Mouse (Mus musculus): ENCODE results near the gene Tmem205. TPM values are rescaled to one million over a fixed set of nuclear protein-coding genes. Genes with fewer than 3 reads are reported as not detected.

Tmem205 gene
- polyA plus RNA-seq, 1 experiment from 2014 or later, result 36.9 TPM

DNA sequence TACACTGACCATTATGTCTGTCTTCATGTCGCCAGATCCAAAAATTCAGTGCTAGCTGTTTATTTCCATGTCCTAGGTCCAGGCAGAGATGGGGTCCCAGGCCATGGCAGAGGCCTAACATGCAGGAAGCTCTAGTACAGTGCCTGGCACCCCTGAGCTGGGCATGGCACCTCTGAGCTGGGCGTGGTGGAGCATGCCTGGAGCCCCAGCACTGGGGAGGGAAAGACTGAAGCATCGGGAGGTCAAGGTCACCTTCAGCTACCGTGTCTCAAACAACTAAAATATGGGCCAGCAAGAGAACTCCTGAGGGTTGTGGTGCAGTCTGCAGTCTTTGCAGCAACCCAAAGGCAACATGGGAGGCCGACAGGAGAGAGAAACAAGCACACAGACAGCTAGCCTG lies 31.0 kb upstream of the Tmem205 start:
- no peaks in the 10 kb centered on the region for H3K36me3 ChIP-seq
- no peak for ATAC-seq (replicated peaks; ENCODE audit: insufficient number of reproducible peaks, insufficient read depth, low FRiP score, low read depth)
- H3K27me3 ChIP-seq, result peaks cover 31% of the 10 kb centered on the region
- H3K27ac ChIP-seq, result no peak overlapping the region
- H3K9ac ChIP-seq, result no peak overlapping the region
- WGBS, result 57% methylated on average over 5 of the region's 5 CpGs
- no peak overlapping the region for H3K4me3 ChIP-seq
- no peak overlapping the region for H3K4me2 ChIP-seq
- H3K4me1 ChIP-seq (replicated peaks), result peaks cover 38% of the 10 kb centered on the region
- H3K9me3 ChIP-seq (replicated peaks), result no peaks in the 10 kb centered on the region

- Histone ChIP-seq H3K36me3 (no peaks in the 10 kb centered on the region), H3K4me2 (peak within 1 kb of the TSS; percentile 65), H3K4me1 (replicated peaks) (peaks cover 11% of the 10 kb centered on the region), H3K27ac (peak within 1 kb of the TSS; percentile 96), H3K4me3 (peak within 1 kb of the TSS; percentile 83), H3K27me3 (peaks cover 6% of the 10 kb centered on the region), H3K9me3 (replicated peaks) (no peaks in the 10 kb centered on the region), H3K9ac (peak within 1 kb of the TSS; percentile 89)
- whole genome bisulfite sequencing, result under 1% methylated on average over 54 of the region's 54 CpGs
- ATAC-seq (replicated peaks; ENCODE audit: insufficient number of reproducible peaks, insufficient read depth, low FRiP score, low read depth), result peak; percentile 97
Measured at GRCm38 (mm10) chr9:21955570-21956281, 28.4 kb upstream of the Tmem205 start, which contains the start of gene Swsap1. Swsap1 (plus strand) TSS chr9:21955755.

DNA sequence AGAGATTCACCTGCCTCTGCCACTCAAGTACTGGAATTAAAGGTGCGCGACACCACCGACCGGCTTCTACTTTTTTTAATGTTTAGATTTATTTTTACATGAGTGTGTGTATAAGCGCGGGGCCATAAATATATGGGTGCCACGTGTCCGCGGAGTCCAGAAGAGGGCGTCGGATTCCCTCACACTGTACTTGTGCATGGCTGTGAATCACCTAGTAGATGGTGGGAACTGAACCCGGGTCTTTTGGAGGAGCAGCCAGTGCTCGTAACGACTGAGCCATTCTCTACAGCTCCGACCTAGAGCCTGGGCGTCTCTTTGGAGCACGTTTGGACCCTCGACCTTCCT lies 27.8 kb upstream of the Tmem205 start:
- peaks cover 9% of the 10 kb centered on the region for H3K4me1 ChIP-seq (replicated peaks)

DNA sequence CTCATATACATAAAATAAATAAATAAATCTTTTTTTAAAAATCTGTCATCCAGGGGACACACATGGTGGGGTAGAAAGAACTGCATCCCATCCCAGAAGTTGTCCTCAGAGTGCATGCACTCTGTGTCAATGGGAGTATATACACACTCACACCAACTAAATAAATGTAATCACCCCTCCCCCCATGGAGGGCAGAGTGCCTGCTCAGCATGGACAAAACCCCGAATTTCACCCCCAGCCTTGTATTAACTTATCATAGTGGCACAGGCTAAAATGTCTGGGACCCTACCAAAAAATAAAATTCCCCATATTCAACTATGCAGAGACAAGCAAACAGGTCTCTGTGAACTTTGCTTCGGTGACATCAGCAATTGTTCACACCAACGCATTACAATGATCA lies 27.3 kb upstream of the Tmem205 start:
- no peak overlapping the region for H3K4me3 ChIP-seq
- peak overlapping the region; percentile 65 for H3K4me2 ChIP-seq

More for the DNA sequence above, 27.8 kb upstream of the Tmem205 start:
- peak; percentile 54 for ATAC-seq (replicated peaks; ENCODE audit: insufficient number of reproducible peaks, insufficient read depth, low FRiP score, low read depth)
- Histone ChIP-seq H3K9me3 (replicated peaks) (no peaks in the 10 kb centered on the region), H3K4me3 (peak overlapping the region; percentile 83), H3K36me3 (no peaks in the 10 kb centered on the region), H3K4me2 (peak overlapping the region; percentile 65), H3K27ac (peak overlapping the region; percentile 96), H3K9ac (peak overlapping the region; percentile 22; the same call in 1 of the 2 replicates), H3K27me3 (peaks cover 1% of the 10 kb centered on the region)
- WGBS, result 2% methylated on average over 18 of the region's 18 CpGs

DNA sequence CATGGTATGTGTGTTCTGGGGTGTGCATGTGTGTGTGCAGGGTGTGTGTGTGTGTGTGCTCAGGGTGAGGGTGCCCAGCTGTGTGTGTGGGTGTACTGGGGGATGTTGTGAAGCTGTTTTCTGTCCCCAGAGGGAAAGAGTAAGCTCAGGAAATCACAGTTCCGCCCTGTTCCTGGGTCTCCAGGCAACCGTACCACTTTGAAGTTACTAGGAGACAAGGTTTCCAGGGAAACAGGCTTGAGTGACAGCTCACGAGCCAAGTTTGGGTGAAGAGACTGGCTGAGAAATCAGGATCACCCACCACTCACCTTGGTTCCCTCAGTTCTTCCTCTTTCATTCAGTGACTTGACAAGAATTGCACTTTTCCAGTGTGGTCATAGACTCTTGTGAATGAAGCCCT lies 26.2 kb upstream of the Tmem205 start:
- Histone ChIP-seq H3K9ac (no peak overlapping the region), H3K36me3 (no peaks in the 10 kb centered on the region), H3K9me3 (replicated peaks) (no peaks in the 10 kb centered on the region), H3K4me3 (no peak overlapping the region), H3K27me3 (peaks cover 10% of the 10 kb centered on the region; the same call in 1 of the 2 replicates), H3K27ac (no peak overlapping the region), H3K4me1 (replicated peaks) (peaks cover 9% of the 10 kb centered on the region), H3K4me2 (no peak overlapping the region)
- WGBS, result 12% methylated on average over 3 of the region's 3 CpGs
- no peak for ATAC-seq (replicated peaks; ENCODE audit: insufficient number of reproducible peaks, insufficient read depth, low FRiP score, low read depth)

More for the DNA sequence above, 27.3 kb upstream of the Tmem205 start:
- Histone ChIP-seq H3K36me3 (no peaks in the 10 kb centered on the region), H3K9ac (no peak overlapping the region), H3K27ac (no peak overlapping the region), H3K4me1 (replicated peaks) (peaks cover 9% of the 10 kb centered on the region), H3K27me3 (peaks cover 2% of the 10 kb centered on the region; the same call in 1 of the 2 replicates), H3K9me3 (replicated peaks) (no peaks in the 10 kb centered on the region)
- ATAC-seq (replicated peaks; ENCODE audit: insufficient number of reproducible peaks, insufficient read depth, low FRiP score, low read depth), result no peak
- 78% methylated on average over 3 of the region's 3 CpGs for WGBS

GRCm38 (mm10) chr9:21951977-21952376 lies 24.6 kb upstream of the Tmem205 start:
- no peak overlapping the region for H3K9ac ChIP-seq
- no peaks in the 10 kb centered on the region for H3K36me3 ChIP-seq
- peaks cover 25% of the 10 kb centered on the region for H3K27me3 ChIP-seq
- WGBS, result 69% methylated on average over 3 of the region's 3 CpGs
- no peak overlapping the region for H3K4me2 ChIP-seq
- no peak overlapping the region for H3K4me3 ChIP-seq
- no peaks in the 10 kb centered on the region for H3K9me3 ChIP-seq (replicated peaks)
- ATAC-seq (replicated peaks; ENCODE audit: insufficient number of reproducible peaks, insufficient read depth, low FRiP score, low read depth), result no peak
- H3K4me1 ChIP-seq (replicated peaks), result peaks cover 9% of the 10 kb centered on the region
- H3K27ac ChIP-seq, result no peak overlapping the region

- H3K4me2 ChIP-seq, result no peak overlapping the region
- H3K27ac ChIP-seq, result no peak overlapping the region
- H3K9me3 ChIP-seq (replicated peaks), result no peaks in the 10 kb centered on the region
- WGBS, result 16% methylated on average over 11 of the region's 11 CpGs
- H3K36me3 ChIP-seq, result no peaks in the 10 kb centered on the region
- H3K9ac ChIP-seq, result no peak overlapping the region
- no peak overlapping the region for H3K4me3 ChIP-seq
- H3K4me1 ChIP-seq (replicated peaks), result peaks cover 3% of the 10 kb centered on the region
- no peak for ATAC-seq (replicated peaks; ENCODE audit: insufficient number of reproducible peaks, insufficient read depth, low FRiP score, low read depth)
- H3K27me3 ChIP-seq, result peaks cover 36% of the 10 kb centered on the region
Measured at GRCm38 (mm10) chr9:21950322-21950721, 23.0 kb upstream of the Tmem205 start.

DNA sequence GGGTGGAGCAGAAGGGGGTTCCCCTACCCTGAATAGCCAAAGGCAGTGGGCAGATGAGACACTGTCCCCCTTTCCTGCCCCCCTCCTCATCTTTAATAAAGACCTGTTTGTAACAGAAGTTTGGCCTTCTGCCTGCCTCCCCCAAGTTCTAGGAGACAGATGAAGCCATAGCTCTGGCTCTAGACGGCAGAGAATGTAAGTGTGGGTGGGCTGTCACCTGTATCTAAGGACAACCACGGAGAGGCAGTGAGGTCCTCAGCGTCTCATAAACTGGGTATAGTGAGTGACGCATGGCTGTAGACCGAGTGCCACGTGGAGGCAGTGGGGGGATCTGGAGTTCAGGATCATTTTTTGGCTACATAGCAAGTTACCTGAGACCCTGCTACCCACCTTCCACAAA lies 21.4 kb upstream of the Tmem205 start:
- Histone ChIP-seq H3K27me3 (peaks cover 42% of the 10 kb centered on the region), H3K4me3 (no peak overlapping the region), H3K36me3 (no peaks in the 10 kb centered on the region), H3K4me2 (no peak overlapping the region), H3K9ac (no peak overlapping the region), H3K4me1 (replicated peaks) (peaks cover 3% of the 10 kb centered on the region), H3K9me3 (replicated peaks) (no peaks in the 10 kb centered on the region), H3K27ac (no peak overlapping the region)
- ATAC-seq (replicated peaks; ENCODE audit: insufficient number of reproducible peaks, insufficient read depth, low FRiP score, low read depth), result no peak
- WGBS, result 62% methylated on average over 6 of the region's 6 CpGs

- ATAC-seq (replicated peaks; ENCODE audit: insufficient number of reproducible peaks, insufficient read depth, low FRiP score, low read depth), result no peak
- no peaks in the 10 kb centered on the region for H3K9me3 ChIP-seq (replicated peaks)
- WGBS, result 57% methylated on average over 8 of the region's 8 CpGs
Measured at GRCm38 (mm10) chr9:21948146-21948545, 20.8 kb upstream of the Tmem205 start.

DNA sequence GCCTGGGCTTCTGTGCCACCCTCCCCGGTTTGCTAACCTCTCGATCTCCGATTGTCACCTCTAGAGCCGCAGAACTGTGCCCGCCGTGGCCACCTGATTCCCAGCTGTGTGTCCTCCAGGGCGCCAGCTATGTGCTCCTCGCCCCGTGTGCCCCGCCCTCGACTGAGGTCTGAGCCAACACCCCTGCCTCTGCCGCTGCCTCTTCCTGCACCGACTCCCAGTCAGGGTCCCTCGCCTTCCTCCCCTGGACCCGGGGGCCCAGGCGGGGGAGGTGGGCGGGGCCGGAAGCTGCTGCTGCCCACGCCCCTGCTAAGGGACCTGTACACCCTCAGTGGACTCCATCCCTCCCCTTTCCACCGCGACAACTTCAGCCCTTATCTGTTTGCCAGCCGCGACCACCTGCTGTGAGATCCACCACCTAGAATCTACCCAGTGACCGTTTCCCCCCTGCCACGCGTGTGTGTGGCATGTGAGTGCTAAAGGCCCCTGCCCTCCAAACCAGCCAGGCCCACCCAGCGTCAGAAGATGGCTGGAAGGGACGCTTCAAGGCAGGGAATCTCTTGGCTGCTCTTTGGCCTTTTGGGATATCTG lies 20.3 kb upstream of the Tmem205 start:
- H3K4me2 ChIP-seq, result peak overlapping the region; percentile 27; the same call in 1 of the 2 replicates
- H3K4me1 ChIP-seq (replicated peaks), result peaks cover 3% of the 10 kb centered on the region
- H3K27ac ChIP-seq, result no peak overlapping the region
- H3K9me3 ChIP-seq (replicated peaks), result no peaks in the 10 kb centered on the region
- H3K4me3 ChIP-seq, result no peak overlapping the region
- H3K36me3 ChIP-seq, result no peaks in the 10 kb centered on the region
- ATAC-seq (replicated peaks; ENCODE audit: insufficient number of reproducible peaks, insufficient read depth, low FRiP score, low read depth), result no peak
- no peak overlapping the region for H3K9ac ChIP-seq
- H3K27me3 ChIP-seq, result peaks cover 46% of the 10 kb centered on the region
- WGBS, result 4% methylated on average over 23 of the region's 28 CpGs

More at GRCm38 (mm10) chr9:21948146-21948545, 20.8 kb upstream of the Tmem205 start:
- Histone ChIP-seq H3K4me3 (no peak overlapping the region), H3K9ac (no peak overlapping the region), H3K27ac (no peak overlapping the region), H3K27me3 (peaks cover 46% of the 10 kb centered on the region), H3K4me1 (replicated peaks) (peaks cover 3% of the 10 kb centered on the region), H3K36me3 (no peaks in the 10 kb centered on the region), H3K4me2 (no peak overlapping the region)

DNA sequence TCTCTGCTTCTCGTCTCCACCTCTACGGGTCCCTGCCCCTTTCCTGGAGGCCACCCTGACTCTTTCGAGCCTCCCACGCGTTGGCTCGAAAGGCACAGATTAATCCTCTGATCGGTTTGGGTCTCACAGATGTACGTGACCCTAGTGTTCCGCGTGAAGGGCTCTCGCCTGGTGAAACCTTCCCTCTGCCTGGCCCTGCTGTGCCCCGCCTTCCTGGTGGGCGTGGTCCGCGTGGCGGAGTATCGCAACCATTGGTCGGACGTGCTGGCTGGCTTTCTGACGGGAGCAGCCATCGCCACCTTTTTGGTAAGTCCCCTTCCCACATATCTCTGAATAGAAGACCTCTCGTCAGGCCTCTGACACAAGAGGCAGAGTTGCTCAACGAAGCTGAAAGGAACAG lies 16.9 kb upstream of the Tmem205 start:
- no peak overlapping the region for H3K27ac ChIP-seq
- H3K27me3 ChIP-seq, result peaks cover 43% of the 10 kb centered on the region
- H3K36me3 ChIP-seq, result no peaks in the 10 kb centered on the region
- peaks cover 3% of the 10 kb centered on the region for H3K4me1 ChIP-seq (replicated peaks)
- no peak for ATAC-seq (replicated peaks; ENCODE audit: insufficient number of reproducible peaks, insufficient read depth, low FRiP score, low read depth)
- H3K9me3 ChIP-seq (replicated peaks), result no peaks in the 10 kb centered on the region
- no peak overlapping the region for H3K4me3 ChIP-seq
- 19% methylated on average over 23 of the region's 23 CpGs for WGBS
- no peak overlapping the region for H3K4me2 ChIP-seq
- H3K9ac ChIP-seq, result no peak overlapping the region

GRCm38 (mm10) chr9:21943638-21944037 lies 16.3 kb upstream of the Tmem205 start:
- H3K36me3 ChIP-seq, result no peaks in the 10 kb centered on the region
- H3K4me2 ChIP-seq, result no peak overlapping the region
- H3K9ac ChIP-seq, result no peak overlapping the region
- peaks cover 3% of the 10 kb centered on the region for H3K4me1 ChIP-seq (replicated peaks)
- no peak overlapping the region for H3K4me3 ChIP-seq
- H3K9me3 ChIP-seq (replicated peaks), result no peaks in the 10 kb centered on the region
- H3K27ac ChIP-seq, result no peak overlapping the region
- WGBS, result 40% methylated on average over 12 of the region's 12 CpGs
- no peak for ATAC-seq (replicated peaks; ENCODE audit: insufficient number of reproducible peaks, insufficient read depth, low FRiP score, low read depth)
- peaks cover 36% of the 10 kb centered on the region for H3K27me3 ChIP-seq

All from heart, embryonic 15.5 days (tissue).